Mouse (Mus musculus) erythroblast, embryonic 14.5 days (primary cell): ENCODE measurements around the gene Cct8.

Experiments used
- GATA1 ChIP-seq: IDR thresholded peaks from 2 replicates; pipeline ENCODE4 v1.6.1; 2012; ENCODE audit warnings: low read length, inconsistent platforms, mixed read lengths
- TAL1 ChIP-seq: IDR thresholded peaks from 3 replicates; pipeline ENCODE4 v1.6.1; 2012; ENCODE audit warnings: low read length, inconsistent platforms, mixed read lengths

GRCm38 (mm10) chr16:87453226-87453625 lies 42.4 kb downstream of the Cct8 start:
- TF ChIP-seq GATA1 (no peak), TAL1 (no peak)
